Comparison of ENCODE assay signal across 12 mouse cellular contexts in genomic region chr17:85867945-85868616, GRCm38 (mm10).
DNase-seq lines count a peak whose midpoint lies in the region; ATAC-seq and TF ChIP-seq lines count a peak whose summit lies in the region.
"Had no signal": no experiment of that assay in that cellular context is flagged by ENCODE, and none has a peak within 500 bp of the region (broad histone marks: within the 10 kb centered on the region; RNA-seq: fewer than 3 reads in every experiment).

No protein-coding gene starts in this region.

- DNase-seq in lung, embryonic 14.5 days: peak; percentile 57
- no peak for DNase-seq in lung, adult 2 months
- DNase-seq in embryonic facial prominence, embryonic 10.5 days (ENCODE audit: low spot score): peak; percentile 60
- peak; percentile 43 to 47 for DNase-seq in kidney, adult 8-10 months
- DNase-seq in lung, postnatal 14 days: peak; percentile 14
- DNase-seq in embryo, embryonic 10 days (ENCODE audit: low spot score): no peak
- DNase-seq: gastrocnemius, postnatal 10 days; heart, postnatal 10 days; layer of hippocampus, postnatal 36 days; thymus, adult 18-20 months had no signal

- peak; percentile 63 for ATAC-seq in lung, embryonic 14.5 days (ENCODE audit: insufficient read depth)
- no peak for ATAC-seq in megakaryocyte, adult 5-6 weeks (ENCODE audit: poor library complexity, severe bottlenecking)
- ATAC-seq in forebrain, embryonic 16.5 days: no peak

- peaks cover 4% of the 10 kb centered on the region; the same call in 1 of the 2 replicates for H3K4me1 ChIP-seq in lung, embryonic 14.5 days (ENCODE audit: insufficient read depth)
- no peaks in the 10 kb centered on the region; the same call in 1 of the 2 replicates for H3K4me1 ChIP-seq in lung, adult 2 months (ENCODE audit: control insufficient read depth, insufficient read depth, low read length)
- peaks cover 64% of the 10 kb centered on the region for H3K4me1 ChIP-seq in embryonic facial prominence, embryonic 10.5 days
- 0 out of 2 replicates have a peak, but pooled peaks cover 2% of the 10 kb centered on the region for H3K4me1 ChIP-seq in forebrain, embryonic 16.5 days (replicated peaks; ENCODE audit: control insufficient read depth, insufficient read depth, low read length)

- H3K27ac ChIP-seq in lung, embryonic 14.5 days (ENCODE audit: low read depth): peak overlapping the region; percentile 74; the same call in 1 of the 2 replicates
- peak overlapping the region; percentile 52; the same call in 1 of the 2 replicates for H3K27ac ChIP-seq in embryonic facial prominence, embryonic 10.5 days (replicated peaks)
- H3K27ac ChIP-seq in forebrain, embryonic 16.5 days (ENCODE audit: low read length): no peak overlapping the region

- no peaks in the 10 kb centered on the region for H3K36me3 ChIP-seq in lung, embryonic 14.5 days (ENCODE audit: insufficient read depth)
- H3K36me3 ChIP-seq in embryonic facial prominence, embryonic 10.5 days (replicated peaks): no peaks in the 10 kb centered on the region
- H3K36me3 ChIP-seq in forebrain, embryonic 16.5 days (ENCODE audit: control insufficient read depth, insufficient read depth): no peaks in the 10 kb centered on the region

- no peak overlapping the region for H3K4me2 ChIP-seq in lung, embryonic 14.5 days
- H3K4me2 ChIP-seq in forebrain, embryonic 16.5 days (ENCODE audit: low read length): no peak overlapping the region

- 47% methylated on average over 12 of the region's 12 CpGs for WGBS in lung, embryonic 14.5 days
- 64% methylated on average over 12 of the region's 12 CpGs for WGBS in lung, adult 2 months
- 73% methylated on average over 12 of the region's 12 CpGs for WGBS in embryonic facial prominence, embryonic 10.5 days
- 77% methylated on average over 12 of the region's 12 CpGs for WGBS in forebrain, embryonic 16.5 days

- no peaks in the 10 kb centered on the region for H3K9me3 ChIP-seq in lung, embryonic 14.5 days (ENCODE audit: low read depth, low read length)
- no peaks in the 10 kb centered on the region for H3K9me3 ChIP-seq in embryonic facial prominence, embryonic 10.5 days
- H3K9me3 ChIP-seq in forebrain, embryonic 16.5 days (ENCODE audit: control insufficient read depth, low read length): no peaks in the 10 kb centered on the region

- no peak for TF ChIP-seq CTCF in lung, embryonic 14.5 days (IDR thresholded peaks at IDR 0.05; ENCODE audit: low read depth)
- no peak for TF ChIP-seq CTCF in lung, adult 2 months (IDR thresholded peaks at IDR 0.05; ENCODE audit: insufficient read depth, low read length)

- H3K27me3 ChIP-seq in lung, embryonic 14.5 days (ENCODE audit: insufficient read depth, low read length): peaks cover 4% of the 10 kb centered on the region; the same call in 1 of the 2 replicates
- peaks cover 50% of the 10 kb centered on the region for H3K27me3 ChIP-seq in embryonic facial prominence, embryonic 10.5 days (replicated peaks; ENCODE audit: low read depth, poor library complexity, severe bottlenecking)
- H3K27me3 ChIP-seq in forebrain, embryonic 16.5 days (replicated peaks; ENCODE audit: control insufficient read depth, insufficient read depth, low read length): no peaks in the 10 kb centered on the region

- no peak for TF ChIP-seq POLR2A in lung, adult 2 months (IDR thresholded peaks at IDR 0.05; ENCODE audit: borderline replicate concordance, extremely low read depth, low read depth, low read length)

- H3K9ac ChIP-seq in lung, embryonic 14.5 days: no peak overlapping the region
- no peak overlapping the region for H3K9ac ChIP-seq in forebrain, embryonic 16.5 days (replicated peaks; ENCODE audit: low read depth, low read length)

- H3K4me3 ChIP-seq in lung, embryonic 14.5 days (ENCODE audit: low read depth, low read length): no peak overlapping the region
- no peak overlapping the region for H3K4me3 ChIP-seq in lung, adult 2 months (replicated peaks; ENCODE audit: extremely low read depth, low read depth, low read length)
- H3K4me3 ChIP-seq in embryonic facial prominence, embryonic 10.5 days: no peak overlapping the region
- no peak overlapping the region for H3K4me3 ChIP-seq in forebrain, embryonic 16.5 days (replicated peaks; ENCODE audit: low read length)

Comparison
In these comparisons a context has a peak if more than half of its experiments do, and no peak if none do; other contexts are left out.
1. DNase-seq: peak in lung, embryonic 14.5 days (single experiment), embryonic facial prominence, embryonic 10.5 days (single experiment), kidney, adult 8-10 months (2 of 2) and lung, postnatal 14 days (single experiment); none in lung, adult 2 months (single experiment) and embryo, embryonic 10 days (single experiment).